Mouse (Mus musculus): Measurements from ENCODE around the gene Vamp9.

Vamp9 gene

DNA sequence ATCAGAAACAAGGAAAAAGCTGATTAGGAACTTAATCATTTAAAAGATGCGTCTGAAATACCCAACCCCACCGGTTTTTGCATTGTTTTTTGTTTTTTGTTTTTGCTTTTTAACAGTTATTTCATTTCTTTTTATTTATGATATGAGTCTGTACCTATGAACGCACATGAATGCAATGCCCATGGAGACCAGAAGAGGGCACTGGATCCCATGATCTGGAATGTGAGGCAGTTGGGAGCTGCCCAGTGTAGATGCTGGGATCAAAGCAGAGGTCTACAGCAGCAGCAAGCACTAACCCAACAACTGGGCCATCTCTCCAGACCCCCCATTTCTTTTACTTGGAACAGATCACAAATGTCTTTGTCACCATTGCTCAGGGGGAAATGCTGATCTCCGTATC, 21.9 kb downstream of the Vamp9 start:
- no peaks in the 10 kb centered on the region; the same call in 1 of the 2 replicates for H3K27me3 ChIP-seq (ENCODE audit: insufficient read depth, low read length)
- TF ChIP-seq NANOG (IDR thresholded peaks at IDR 0.05; ENCODE audit: borderline replicate concordance, low read length): no peak
- TF ChIP-seq CTCF (conservative IDR thresholded peaks at IDR 0.05; ENCODE audit: low read length): peak; percentile 91
- TF ChIP-seq POU5F1 (IDR thresholded peaks at IDR 0.05; ENCODE audit: borderline replicate concordance, low read length): no peak
- no peak overlapping the region for H3K4me3 ChIP-seq (replicated peaks; ENCODE audit: low read length)
- peaks cover 11% of the 10 kb centered on the region for H3K4me1 ChIP-seq (replicated peaks; ENCODE audit: low read depth, low read length)
- H3K9me3 ChIP-seq (ENCODE audit: low read length): no peaks in the 10 kb centered on the region
- H3K36me3 ChIP-seq (ENCODE audit: insufficient read depth, low read length): no peaks in the 10 kb centered on the region

DNA sequence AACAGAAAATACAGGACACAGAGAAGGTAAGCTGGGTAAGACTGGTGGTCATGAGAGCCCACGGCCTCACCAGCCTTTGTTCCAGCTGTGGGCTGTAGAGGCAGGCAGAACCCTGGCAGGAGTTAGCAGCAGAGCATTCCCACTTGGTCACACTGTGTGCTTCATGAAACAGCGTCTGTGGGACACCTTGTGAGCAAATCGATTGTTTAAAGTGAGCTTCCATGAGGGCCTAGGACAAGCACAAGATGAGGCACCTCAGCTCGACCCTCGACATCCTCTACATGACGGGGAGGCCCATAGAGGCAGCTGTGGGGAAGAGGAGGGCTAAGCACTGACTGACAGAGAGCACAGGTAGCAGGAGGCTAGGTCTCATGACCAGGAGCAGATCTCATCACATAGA, 25.9 kb downstream of the Vamp9 start:
- H3K27me3 ChIP-seq (ENCODE audit: insufficient read depth, low read length): no peaks in the 10 kb centered on the region; the same call in 1 of the 2 replicates
- no peaks in the 10 kb centered on the region for H3K9me3 ChIP-seq (ENCODE audit: low read length)
- no peak for TF ChIP-seq NANOG (IDR thresholded peaks at IDR 0.05; ENCODE audit: borderline replicate concordance, low read length)
- TF ChIP-seq POU5F1 (IDR thresholded peaks at IDR 0.05; ENCODE audit: borderline replicate concordance, low read length): no peak
- TF ChIP-seq CTCF (conservative IDR thresholded peaks at IDR 0.05; ENCODE audit: low read length): no peak
- H3K36me3 ChIP-seq (ENCODE audit: insufficient read depth, low read length): no peaks in the 10 kb centered on the region
- peaks cover 5% of the 10 kb centered on the region; the same call in 1 of the 2 replicates for H3K4me1 ChIP-seq (replicated peaks; ENCODE audit: low read depth, low read length)
- no peak overlapping the region for H3K4me3 ChIP-seq (replicated peaks; ENCODE audit: low read length)

DNA sequence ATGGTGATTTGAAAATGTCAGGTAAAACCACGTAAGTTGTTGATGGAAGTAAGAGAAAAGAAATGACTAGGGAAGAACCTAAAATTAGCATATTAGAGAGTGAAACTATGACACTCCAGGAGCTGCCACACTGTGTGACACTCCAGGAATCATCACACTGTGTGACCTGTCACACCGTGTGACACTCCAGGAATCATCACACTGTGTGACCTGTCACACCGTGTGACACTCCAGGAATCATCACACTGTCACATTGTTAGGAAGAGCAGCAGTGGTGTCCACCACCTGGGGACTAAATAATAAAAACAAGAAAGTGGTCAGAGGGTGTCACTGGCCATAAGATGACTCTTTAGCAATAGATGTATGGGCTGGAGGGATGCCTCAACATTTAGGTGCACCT, 33.4 kb downstream of the Vamp9 start:
- Histone ChIP-seq H3K27me3 (ENCODE audit: insufficient read depth, low read length) (no peaks in the 10 kb centered on the region), H3K4me3 (replicated peaks; ENCODE audit: low read length) (no peak overlapping the region), H3K4me1 (replicated peaks; ENCODE audit: low read depth, low read length) (peaks cover 28% of the 10 kb centered on the region), H3K36me3 (ENCODE audit: insufficient read depth, low read length) (no peaks in the 10 kb centered on the region), H3K9me3 (ENCODE audit: low read length) (no peaks in the 10 kb centered on the region)
- TF ChIP-seq NANOG (IDR thresholded peaks at IDR 0.05; ENCODE audit: borderline replicate concordance, low read length): no peak
- TF ChIP-seq POU5F1 (IDR thresholded peaks at IDR 0.05; ENCODE audit: borderline replicate concordance, low read length): no peak
- no peak for TF ChIP-seq CTCF (conservative IDR thresholded peaks at IDR 0.05; ENCODE audit: low read length)

DNA sequence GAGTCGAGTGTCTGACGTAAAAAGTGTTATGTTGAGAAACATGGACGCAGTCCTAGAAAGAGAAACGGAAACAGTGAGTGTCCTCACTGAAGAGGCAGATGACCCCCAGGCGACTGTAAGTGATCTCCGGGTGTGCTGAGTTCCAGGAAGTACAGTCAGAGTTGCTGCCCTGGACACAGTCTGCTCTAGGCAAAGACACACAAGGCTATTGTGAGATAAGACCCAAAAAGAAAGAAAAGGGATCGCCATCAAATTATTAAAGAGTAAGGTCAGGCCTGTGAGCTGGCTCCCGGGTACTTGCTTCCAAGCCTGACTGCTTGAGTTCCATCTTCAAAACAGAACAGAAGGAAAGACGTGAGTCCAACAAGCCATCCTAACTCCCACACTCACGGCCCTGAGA, 35.2 kb downstream of the Vamp9 start:
- Histone ChIP-seq H3K4me3 (replicated peaks; ENCODE audit: low read length) (0 out of 2 replicates have a peak overlapping the region, but pooled peaks have one; percentile 7), H3K27me3 (ENCODE audit: insufficient read depth, low read length) (no peaks in the 10 kb centered on the region), H3K36me3 (ENCODE audit: insufficient read depth, low read length) (no peaks in the 10 kb centered on the region), H3K4me1 (replicated peaks; ENCODE audit: low read depth, low read length) (peaks cover 44% of the 10 kb centered on the region), H3K9me3 (ENCODE audit: low read length) (no peaks in the 10 kb centered on the region)
- no peak for TF ChIP-seq POU5F1 (IDR thresholded peaks at IDR 0.05; ENCODE audit: borderline replicate concordance, low read length)
- TF ChIP-seq NANOG (IDR thresholded peaks at IDR 0.05; ENCODE audit: borderline replicate concordance, low read length): no peak
- no peak for TF ChIP-seq CTCF (conservative IDR thresholded peaks at IDR 0.05; ENCODE audit: low read length)

DNA sequence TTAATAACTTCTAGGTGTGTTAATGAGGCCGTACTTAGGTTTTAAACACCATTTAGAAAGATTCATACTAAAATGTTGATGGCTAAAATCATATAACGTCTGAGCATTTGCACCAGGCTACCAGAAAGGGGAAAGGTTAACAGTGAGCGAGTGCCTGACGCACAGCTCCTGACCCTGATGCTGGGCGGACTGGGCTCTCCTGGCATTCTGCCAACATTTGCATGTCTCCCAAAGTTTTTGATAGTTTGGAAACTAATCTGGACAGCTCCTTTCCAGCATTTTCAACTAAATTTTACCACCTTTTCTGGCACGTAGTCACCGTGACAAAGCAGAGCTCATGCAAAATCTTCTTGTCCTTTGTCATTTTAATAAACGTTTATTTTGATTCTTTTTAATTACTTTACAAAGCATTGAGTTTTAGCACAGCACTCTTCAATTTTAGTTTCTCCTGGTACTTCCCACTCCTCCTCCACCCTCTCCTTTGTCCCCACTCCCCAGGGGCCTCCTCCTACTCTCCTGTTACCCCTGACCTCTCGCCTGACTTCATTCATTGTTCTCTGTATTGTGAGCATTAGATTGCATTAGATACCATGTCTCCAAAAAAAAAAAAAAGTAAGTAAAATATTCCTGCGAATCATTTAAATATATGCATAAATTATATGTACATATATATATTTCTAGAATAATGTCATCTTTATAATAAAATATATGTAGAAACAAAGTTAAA, 35.9 kb downstream of the Vamp9 start:
- H3K4me3 ChIP-seq (replicated peaks; ENCODE audit: low read length): 0 out of 2 replicates have a peak overlapping the region, but pooled peaks have one; percentile 7
- H3K36me3 ChIP-seq (ENCODE audit: insufficient read depth, low read length): no peaks in the 10 kb centered on the region
- H3K4me1 ChIP-seq (replicated peaks; ENCODE audit: low read depth, low read length): peaks cover 45% of the 10 kb centered on the region
- no peaks in the 10 kb centered on the region for H3K9me3 ChIP-seq (ENCODE audit: low read length)
- H3K27me3 ChIP-seq (ENCODE audit: insufficient read depth, low read length): no peaks in the 10 kb centered on the region
- no peak for TF ChIP-seq CTCF (conservative IDR thresholded peaks at IDR 0.05; ENCODE audit: low read length)
- TF ChIP-seq NANOG (IDR thresholded peaks at IDR 0.05; ENCODE audit: borderline replicate concordance, low read length): 0 out of 2 replicates have a peak, but pooled peaks have one; percentile 44
- no peak for TF ChIP-seq POU5F1 (IDR thresholded peaks at IDR 0.05; ENCODE audit: borderline replicate concordance, low read length)

DNA sequence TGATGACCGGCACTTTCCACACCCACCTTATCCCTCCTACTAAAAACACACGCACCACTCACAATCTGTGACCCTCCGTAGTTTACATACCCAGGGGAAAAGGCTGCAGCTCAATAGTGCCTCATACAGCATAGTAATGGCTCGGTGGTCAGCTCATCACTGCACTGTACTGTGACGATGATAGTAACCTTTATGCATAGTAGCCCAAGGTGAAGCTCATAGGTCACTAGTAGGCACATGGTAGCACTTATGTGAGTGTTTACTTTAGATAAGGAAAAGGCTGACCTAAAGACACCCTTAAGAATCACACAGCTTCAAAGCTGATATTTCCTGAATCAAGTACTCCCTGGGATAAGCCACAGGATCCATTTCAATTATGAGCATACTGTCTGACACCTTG, 46.5 kb downstream of the Vamp9 start:
- no peak for TF ChIP-seq CTCF (conservative IDR thresholded peaks at IDR 0.05; ENCODE audit: low read length)
- TF ChIP-seq NANOG (IDR thresholded peaks at IDR 0.05; ENCODE audit: borderline replicate concordance, low read length): no peak
- no peak for TF ChIP-seq POU5F1 (IDR thresholded peaks at IDR 0.05; ENCODE audit: borderline replicate concordance, low read length)

DNA sequence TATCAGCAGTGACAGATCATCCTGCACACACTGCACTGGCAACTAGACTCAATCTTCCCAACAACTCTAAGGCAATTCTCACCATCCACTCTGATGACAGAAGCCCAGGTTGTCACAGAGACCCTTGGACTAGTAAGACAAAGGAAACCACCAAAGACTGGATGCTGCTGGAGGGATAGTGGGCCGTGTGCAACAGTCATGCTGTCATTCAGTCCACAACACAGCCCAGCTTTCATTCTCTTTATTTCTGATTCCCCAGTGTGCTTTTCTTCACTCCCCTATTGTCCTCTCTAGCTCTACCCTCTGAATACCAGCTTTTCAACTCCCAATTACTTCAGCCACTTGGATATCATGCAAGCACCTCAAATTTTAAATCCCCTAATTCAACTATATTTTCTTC, 47.8 kb downstream of the Vamp9 start:
- Histone ChIP-seq H3K4me1 (replicated peaks; ENCODE audit: low read depth, low read length) (peaks cover 27% of the 10 kb centered on the region), H3K4me3 (replicated peaks; ENCODE audit: low read length) (no peak overlapping the region)

More for the DNA sequence above, 46.5 kb downstream of the Vamp9 start:
- H3K36me3 ChIP-seq (ENCODE audit: insufficient read depth, low read length): peaks cover 48% of the 10 kb centered on the region
- H3K4me1 ChIP-seq (replicated peaks; ENCODE audit: low read depth, low read length): peaks cover 32% of the 10 kb centered on the region
- no peaks in the 10 kb centered on the region for H3K9me3 ChIP-seq (ENCODE audit: low read length)
- no peak overlapping the region for H3K4me3 ChIP-seq (replicated peaks; ENCODE audit: low read length)
- H3K27me3 ChIP-seq (ENCODE audit: insufficient read depth, low read length): no peaks in the 10 kb centered on the region

DNA sequence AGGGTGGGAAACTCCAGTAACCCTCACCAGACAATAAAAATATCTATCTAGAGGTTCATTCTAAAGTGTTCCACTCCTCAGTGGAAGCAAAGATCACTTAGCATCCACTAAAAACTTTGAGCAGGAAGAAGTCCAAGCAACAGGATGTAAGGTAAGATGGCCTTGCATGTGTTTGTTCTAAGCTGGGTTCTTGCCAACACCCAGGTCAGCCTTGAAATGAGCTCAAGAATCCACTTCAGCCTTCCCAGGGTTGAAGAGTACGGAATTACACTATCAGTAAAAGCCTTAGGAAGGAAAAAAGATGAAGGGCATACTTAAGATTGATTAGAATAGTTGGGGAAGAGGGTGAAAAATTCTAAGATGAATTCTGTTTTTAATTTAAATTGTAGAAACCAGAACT, 52.6 kb downstream of the Vamp9 start:
- H3K36me3 ChIP-seq (ENCODE audit: insufficient read depth, low read length): peaks cover 83% of the 10 kb centered on the region
- peaks cover 64% of the 10 kb centered on the region for H3K4me1 ChIP-seq (replicated peaks; ENCODE audit: low read depth, low read length)
- no peak for TF ChIP-seq NANOG (IDR thresholded peaks at IDR 0.05; ENCODE audit: borderline replicate concordance, low read length)
- no peak for TF ChIP-seq POU5F1 (IDR thresholded peaks at IDR 0.05; ENCODE audit: borderline replicate concordance, low read length)
- TF ChIP-seq CTCF (conservative IDR thresholded peaks at IDR 0.05; ENCODE audit: low read length): no peak
- H3K27me3 ChIP-seq (ENCODE audit: insufficient read depth, low read length): no peaks in the 10 kb centered on the region
- no peak overlapping the region for H3K4me3 ChIP-seq (replicated peaks; ENCODE audit: low read length)
- no peaks in the 10 kb centered on the region for H3K9me3 ChIP-seq (ENCODE audit: low read length)

More for the DNA sequence above, 47.8 kb downstream of the Vamp9 start:
- TF ChIP-seq CTCF (conservative IDR thresholded peaks at IDR 0.05; ENCODE audit: low read length) (no peak), NANOG (IDR thresholded peaks at IDR 0.05; ENCODE audit: borderline replicate concordance, low read length) (no peak), POU5F1 (IDR thresholded peaks at IDR 0.05; ENCODE audit: borderline replicate concordance, low read length) (no peak)
- Histone ChIP-seq H3K36me3 (ENCODE audit: insufficient read depth, low read length) (peaks cover 57% of the 10 kb centered on the region), H3K9me3 (ENCODE audit: low read length) (no peaks in the 10 kb centered on the region), H3K27me3 (ENCODE audit: insufficient read depth, low read length) (no peaks in the 10 kb centered on the region)
